Mouse (Mus musculus) olfactory bulb, adult 2 months (tissue): ENCODE measurements at regions not wholly inside any gene's neighbourhood (a gene's known extent, or its start where the extent isn't known, plus 50 kb on each side); places are given as distances from the start of the nearest gene placed in this dataset.

Experiments used
- CTCF ChIP-seq: fragments of 200-500 bp; IDR thresholded peaks from 2 replicates; pipeline ENCODE4 v1.5.1; 2012; ENCODE audit warnings: low read depth, mild to moderate bottlenecking, low read length, moderate library complexity; ENCODE audit not compliant: insufficient read depth
- POLR2A ChIP-seq: fragments of 200-500 bp; IDR thresholded peaks from 2 replicates; pipeline ENCODE4 v1.6.1; 2012; ENCODE audit warnings: mild to moderate bottlenecking, low read depth, low read length, moderate library complexity; ENCODE audit not compliant: insufficient read depth

- TF ChIP-seq CTCF (no peak), POLR2A (no peak)
Observed at GRCm38 (mm10) chr12:5566231-5566630, 190.7 kb upstream of the Klhl29 start.
